Mouse (Mus musculus): ENCODE measurements around the gene P2ry4. TPM values are rescaled to one million over a fixed set of nuclear protein-coding genes. Genes with fewer than 3 reads are reported as not detected.

P2ry4 gene
- total RNA-seq (2014; rRNA removed) (0.05 TPM in 1 of 2 replicates, not detected in the other), polyA plus RNA-seq (2015; fragmentation: Nextera tagmentation; extraction: Ambion mirVana) (0.03 TPM in 1 of 2 replicates, not detected in the other)

GRCm38 (mm10) chrX:100594791-100595190 is at the start of gene P2ry4:
Gene P2ry4 (minus strand): TSS chrX:100594869.
- Histone ChIP-seq H3K9me3 (ENCODE audit: low read length) (no peaks in the 10 kb centered on the region), H3K9ac (replicated peaks; ENCODE audit: low read length) (no peak within 1 kb of the TSS), H3K4me3 (ENCODE audit: low read length) (no peak within 1 kb of the TSS), H3K36me3 (ENCODE audit: insufficient read depth, low read length) (no peaks in the 10 kb centered on the region), H3K4me2 (ENCODE audit: low read depth, low read length) (no peak within 1 kb of the TSS), H3K4me1 (ENCODE audit: insufficient read depth, low read length) (no peaks in the 10 kb centered on the region), H3K27ac (no peak within 1 kb of the TSS), H3K27me3 (ENCODE audit: insufficient read depth, low read length) (no peaks in the 10 kb centered on the region)
- TF ChIP-seq CTCF (IDR thresholded peaks at IDR 0.05; ENCODE audit: low read depth), result no peak
- ATAC-seq (no peak), DNase-seq (ENCODE audit: low spot score) (no peak)
- WGBS, result 67% methylated on average over 4 of the region's 4 CpGs

- Histone ChIP-seq H3K4me2 (ENCODE audit: low read depth, low read length) (no peak overlapping the region), H3K36me3 (ENCODE audit: insufficient read depth, low read length) (no peaks in the 10 kb centered on the region)
- ATAC-seq, result no peak
Measured at GRCm38 (mm10) chrX:100638477-100638876, 43.8 kb upstream of the P2ry4 start.

GRCm38 (mm10) chrX:100629076-100629475 is 34.4 kb upstream of the P2ry4 start:
- Histone ChIP-seq H3K4me3 (ENCODE audit: low read length) (no peak overlapping the region), H3K9ac (replicated peaks; ENCODE audit: low read length) (no peak overlapping the region), H3K9me3 (ENCODE audit: low read length) (no peaks in the 10 kb centered on the region), H3K27me3 (ENCODE audit: insufficient read depth, low read length) (no peaks in the 10 kb centered on the region), H3K36me3 (ENCODE audit: insufficient read depth, low read length) (no peaks in the 10 kb centered on the region), H3K27ac (no peak overlapping the region), H3K4me2 (ENCODE audit: low read depth, low read length) (no peak overlapping the region), H3K4me1 (ENCODE audit: insufficient read depth, low read length) (no peaks in the 10 kb centered on the region)
- TF ChIP-seq CTCF (IDR thresholded peaks at IDR 0.05; ENCODE audit: low read depth), result no peak
- no peak for ATAC-seq
- no peak for DNase-seq (ENCODE audit: low spot score)
- 81% methylated on average over 2 of the region's 2 CpGs for WGBS

More at GRCm38 (mm10) chrX:100638477-100638876, 43.8 kb upstream of the P2ry4 start:
- DNase-seq (ENCODE audit: low spot score), result no peak
- Histone ChIP-seq H3K27ac (no peak overlapping the region), H3K27me3 (ENCODE audit: insufficient read depth, low read length) (no peaks in the 10 kb centered on the region), H3K4me3 (ENCODE audit: low read length) (no peak overlapping the region), H3K9me3 (ENCODE audit: low read length) (no peaks in the 10 kb centered on the region), H3K9ac (replicated peaks; ENCODE audit: low read length) (no peak overlapping the region), H3K4me1 (ENCODE audit: insufficient read depth, low read length) (no peaks in the 10 kb centered on the region)
- no peak for TF ChIP-seq CTCF (IDR thresholded peaks at IDR 0.05; ENCODE audit: low read depth)
- 92% methylated on average over 8 of the region's 8 CpGs for WGBS

GRCm38 (mm10) chrX:100625802-100626793 is 31.4 kb upstream of the P2ry4 start, which contains the start of gene Pdzd11:
Gene Pdzd11 (minus strand): TSS chrX:100626568.
- Histone ChIP-seq H3K4me1 (ENCODE audit: insufficient read depth, low read length) (no peaks in the 10 kb centered on the region), H3K9ac (replicated peaks; ENCODE audit: low read length) (peak within 1 kb of the TSS; percentile 56; the same call in 1 of the 2 replicates), H3K9me3 (ENCODE audit: low read length) (no peaks in the 10 kb centered on the region), H3K27me3 (ENCODE audit: insufficient read depth, low read length) (no peaks in the 10 kb centered on the region), H3K36me3 (ENCODE audit: insufficient read depth, low read length) (no peaks in the 10 kb centered on the region), H3K4me2 (ENCODE audit: low read depth, low read length) (peak within 1 kb of the TSS; percentile 78), H3K27ac (peak within 1 kb of the TSS; percentile 38; the same call in 1 of the 2 replicates), H3K4me3 (ENCODE audit: low read length) (peak within 1 kb of the TSS; percentile 49)
- ATAC-seq (peak; percentile 100), DNase-seq (ENCODE audit: low spot score) (peak; percentile 96)
- WGBS, result 27% methylated on average over 62 of the region's 62 CpGs
- no peak for TF ChIP-seq CTCF (IDR thresholded peaks at IDR 0.05; ENCODE audit: low read depth)

- H3K27me3 ChIP-seq (ENCODE audit: insufficient read depth, low read length), result no peaks in the 10 kb centered on the region
- no peaks in the 10 kb centered on the region for H3K36me3 ChIP-seq (ENCODE audit: insufficient read depth, low read length)
- H3K27ac ChIP-seq, result peak within 1 kb of the TSS; percentile 38; the same call in 1 of the 2 replicates
- peak within 1 kb of the TSS; percentile 56; the same call in 1 of the 2 replicates for H3K9ac ChIP-seq (replicated peaks; ENCODE audit: low read length)
- DNase-seq (ENCODE audit: low spot score) (no peak), ATAC-seq (no peak; the same call in 1 of the 2 replicates)
- no peaks in the 10 kb centered on the region for H3K4me1 ChIP-seq (ENCODE audit: insufficient read depth, low read length)
- peak within 1 kb of the TSS; percentile 78 for H3K4me2 ChIP-seq (ENCODE audit: low read depth, low read length)
- no peak for TF ChIP-seq CTCF (IDR thresholded peaks at IDR 0.05; ENCODE audit: low read depth)
- WGBS, result 41% methylated on average over 3 of the region's 3 CpGs
- H3K4me3 ChIP-seq (ENCODE audit: low read length), result peak within 1 kb of the TSS; percentile 49
- no peaks in the 10 kb centered on the region for H3K9me3 ChIP-seq (ENCODE audit: low read length)
Measured at GRCm38 (mm10) chrX:100625546-100625801, 30.8 kb upstream of the P2ry4 start, which contains the start of gene Kif4. Gene Kif4 (plus strand): TSS chrX:100625737.

- Histone ChIP-seq H3K4me2 (ENCODE audit: low read depth, low read length) (peak overlapping the region; percentile 78), H3K9me3 (ENCODE audit: low read length) (no peaks in the 10 kb centered on the region), H3K9ac (replicated peaks; ENCODE audit: low read length) (peak overlapping the region; percentile 56; the same call in 1 of the 2 replicates), H3K27me3 (ENCODE audit: insufficient read depth, low read length) (no peaks in the 10 kb centered on the region), H3K4me3 (ENCODE audit: low read length) (peak overlapping the region; percentile 49), H3K4me1 (ENCODE audit: insufficient read depth, low read length) (no peaks in the 10 kb centered on the region), H3K27ac (no peak overlapping the region), H3K36me3 (ENCODE audit: insufficient read depth, low read length) (no peaks in the 10 kb centered on the region)
- 42% methylated on average over 7 of the region's 7 CpGs for WGBS
- TF ChIP-seq CTCF (IDR thresholded peaks at IDR 0.05; ENCODE audit: low read depth), result no peak
- DNase-seq (ENCODE audit: low spot score) (no peak), ATAC-seq (no peak)
Measured at GRCm38 (mm10) chrX:100625146-100625545, 30.5 kb upstream of the P2ry4 start.

Measured in hindbrain, postnatal 0 days (tissue).